Comparison of ENCODE assay signal across 8 mouse cellular contexts in genomic region chr9:124280576-124281447, GRCm38 (mm10). TPM values are rescaled to one million over a fixed set of nuclear protein-coding genes. Genes with fewer than 3 reads are reported as not detected.
DNase-seq lines count a peak whose midpoint lies in the region; ATAC-seq and TF ChIP-seq lines count a peak whose summit lies in the region.

No protein-coding gene starts in this region.

- ATAC-seq in embryonic facial prominence, embryonic 12.5 days (ENCODE audit: insufficient number of reproducible peaks, insufficient read depth, low FRiP score, low TSS enrichment): no peak
- no peak for ATAC-seq in kidney, embryonic 15.5 days (replicated peaks; ENCODE audit: low FRiP score)
- no peak for ATAC-seq in midbrain, embryonic 15.5 days (replicated peaks)

- peak overlapping the region; percentile 63 for H3K4me2 ChIP-seq in embryonic facial prominence, embryonic 12.5 days (replicated peaks)
- peak overlapping the region; percentile 70 for H3K4me2 ChIP-seq in kidney, embryonic 15.5 days
- H3K4me2 ChIP-seq in midbrain, embryonic 15.5 days: peak overlapping the region; percentile 82

- no peak for TF ChIP-seq POLR2A in cerebellum, adult 2 months (IDR thresholded peaks at IDR 0.05; ENCODE audit: borderline replicate concordance, insufficient read depth, low read length)

- H3K4me3 ChIP-seq in cerebellum, adult 2 months (replicated peaks; ENCODE audit: insufficient read depth, low read depth, low read length): peak overlapping the region; percentile 18
- peak overlapping the region; percentile 75 for H3K4me3 ChIP-seq in embryonic facial prominence, embryonic 12.5 days
- peak overlapping the region; percentile 85 for H3K4me3 ChIP-seq in kidney, embryonic 15.5 days (replicated peaks)
- H3K4me3 ChIP-seq in midbrain, embryonic 15.5 days: peak overlapping the region; percentile 81

- H3K27me3 ChIP-seq in cerebellum, adult 2 months (ENCODE audit: control insufficient read depth, insufficient read depth, low read length): no peaks in the 10 kb centered on the region
- H3K27me3 ChIP-seq in embryonic facial prominence, embryonic 12.5 days: no peaks in the 10 kb centered on the region
- no peaks in the 10 kb centered on the region for H3K27me3 ChIP-seq in kidney, embryonic 15.5 days
- H3K27me3 ChIP-seq in midbrain, embryonic 15.5 days (replicated peaks): no peaks in the 10 kb centered on the region

- 0 out of 2 replicates have a peak, but pooled peaks cover 3% of the 10 kb centered on the region for H3K4me1 ChIP-seq in cerebellum, adult 2 months (ENCODE audit: control insufficient read depth, insufficient read depth, low read length)
- H3K4me1 ChIP-seq in embryonic facial prominence, embryonic 12.5 days: peaks cover 9% of the 10 kb centered on the region
- H3K4me1 ChIP-seq in kidney, embryonic 15.5 days: peaks cover 19% of the 10 kb centered on the region
- H3K4me1 ChIP-seq in midbrain, embryonic 15.5 days: peaks cover 17% of the 10 kb centered on the region

- no peak for TF ChIP-seq CTCF in cerebellum, adult 2 months (IDR thresholded peaks at IDR 0.05; ENCODE audit: borderline replicate concordance, insufficient read depth, low read depth, low read length)

- H3K9me3 ChIP-seq in embryonic facial prominence, embryonic 12.5 days: 0 out of 2 replicates have a peak, but pooled peaks cover 2% of the 10 kb centered on the region
- H3K9me3 ChIP-seq in kidney, embryonic 15.5 days (replicated peaks): 0 out of 2 replicates have a peak, but pooled peaks cover 4% of the 10 kb centered on the region
- peaks cover 3% of the 10 kb centered on the region; the same call in 1 of the 2 replicates for H3K9me3 ChIP-seq in midbrain, embryonic 15.5 days

- H3K36me3 ChIP-seq in embryonic facial prominence, embryonic 12.5 days: peaks cover 9% of the 10 kb centered on the region
- peaks cover 18% of the 10 kb centered on the region for H3K36me3 ChIP-seq in kidney, embryonic 15.5 days
- peaks cover 12% of the 10 kb centered on the region for H3K36me3 ChIP-seq in midbrain, embryonic 15.5 days (replicated peaks)

- 63% methylated on average over 2 of the region's 2 CpGs for WGBS in cerebellum, adult 2 months
- 84% methylated on average over 2 of the region's 2 CpGs for WGBS in embryonic facial prominence, embryonic 12.5 days
- 45% methylated on average over 2 of the region's 2 CpGs for WGBS in kidney, embryonic 15.5 days
- 72% methylated on average over 2 of the region's 2 CpGs for WGBS in midbrain, embryonic 15.5 days

- H3K27ac ChIP-seq in cerebellum, adult 2 months (ENCODE audit: insufficient read depth, low read length): no peak overlapping the region
- H3K27ac ChIP-seq in embryonic facial prominence, embryonic 12.5 days: no peak overlapping the region
- peak overlapping the region; percentile 90; the same call in 1 of the 2 replicates for H3K27ac ChIP-seq in kidney, embryonic 15.5 days
- peak overlapping the region; percentile 84; the same call in 1 of the 2 replicates for H3K27ac ChIP-seq in midbrain, embryonic 15.5 days

- H3K9ac ChIP-seq in embryonic facial prominence, embryonic 12.5 days: peak overlapping the region; percentile 66
- 0 out of 2 replicates have a peak overlapping the region, but pooled peaks have one; percentile 71 for H3K9ac ChIP-seq in kidney, embryonic 15.5 days
- peak overlapping the region; percentile 79 for H3K9ac ChIP-seq in midbrain, embryonic 15.5 days

- no peak for DNase-seq in cerebellum, adult 2 months
- no peak for DNase-seq in cerebellum, adult 18-20 months
- DNase-seq in 3T3-L1 (ENCODE audit: low read depth, low spot score): peak; percentile 43
- DNase-seq in T-cell, adult 2 months (ENCODE audit: low spot score): no peak
- no peak for DNase-seq in left cerebral cortex, adult 11 months (ENCODE audit: low spot score)

RNA-seq across cellular contexts. Expression of gene 2010315B03Rik, which starts 31.7 kb away (rescaled TPM):
- 17.3 and 18.0 TPM in 2 replicates for polyA plus RNA-seq in cerebellum, adult 2 months (2012; rRNA removed)
- 6.9 and 7.4 TPM in 2 replicates for polyA plus RNA-seq in embryonic facial prominence, embryonic 12.5 days (2016; fragmentation: Nextera tagmentation; extraction: Ambion mirVana)
- 11.2 and 11.5 TPM in 2 replicates for polyA plus RNA-seq in kidney, embryonic 15.5 days (2015; fragmentation: Nextera tagmentation; extraction: Ambion mirVana)
- polyA plus RNA-seq in midbrain, embryonic 15.5 days (2015; fragmentation: Nextera tagmentation; extraction: Ambion mirVana): 13.8 TPM in 2 replicates

Comparison
In these comparisons a context has a peak if more than half of its experiments do, and no peak if none do; other contexts are left out.
1. H3K27ac ChIP-seq: peak in kidney, embryonic 15.5 days (single experiment) and midbrain, embryonic 15.5 days (single experiment); none in cerebellum, adult 2 months (single experiment) and embryonic facial prominence, embryonic 12.5 days (single experiment).
2. H3K4me3 ChIP-seq: peak in every context shown above with its lines; median percentile 85 in kidney, embryonic 15.5 days; 81 in midbrain, embryonic 15.5 days; 75 in embryonic facial prominence, embryonic 12.5 days; 18 in cerebellum, adult 2 months.
3. Peak in every context shown above with its lines, with median percentiles within 50 percentile points of each other: H3K4me2 ChIP-seq and H3K9ac ChIP-seq.